Mouse (Mus musculus): ENCODE data around the gene Ablim1.
A peak's percentile ranks its signal among the peaks of the same experiment; 100 is the strongest.

Gene Ablim1

GRCm38 (mm10) chr19:57304666-57305065 is 10.1 kb downstream of the Ablim1 start:
- no peak for DNase-seq (ENCODE audit: low read depth, low spot score)

GRCm38 (mm10) chr19:57301961-57302395 is 12.7 kb downstream of the Ablim1 start:
- no peak for DNase-seq (ENCODE audit: low read depth, low spot score)

DNA sequence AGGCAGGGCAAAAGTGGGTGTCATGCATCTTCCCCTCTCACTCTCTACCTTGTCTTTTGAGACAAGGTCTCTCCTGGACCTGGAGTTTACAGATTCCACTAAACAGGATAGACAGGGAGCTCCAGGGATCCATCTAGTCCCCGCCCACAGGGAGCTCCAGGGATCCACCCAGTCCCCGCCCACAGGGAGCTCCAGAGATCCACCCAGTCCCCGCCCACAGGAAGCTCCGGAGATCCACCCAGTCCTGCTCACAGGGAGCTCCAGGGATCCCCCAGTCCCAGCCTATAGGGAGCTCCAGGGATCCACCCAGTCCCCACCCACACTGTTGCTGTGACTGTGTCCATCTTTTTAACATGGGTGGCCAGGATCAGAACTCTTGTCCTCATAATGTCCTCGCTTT is 16.7 kb downstream of the Ablim1 start:
- no peak for DNase-seq (ENCODE audit: low read depth, low spot score)

GRCm38 (mm10) chr19:57297447-57297846 is 17.3 kb downstream of the Ablim1 start:
- DNase-seq (ENCODE audit: low read depth, low spot score): no peak

- DNase-seq (ENCODE audit: low read depth, low spot score): no peak
Observed at GRCm38 (mm10) chr19:57296539-57296938, 18.2 kb downstream of the Ablim1 start.

DNA sequence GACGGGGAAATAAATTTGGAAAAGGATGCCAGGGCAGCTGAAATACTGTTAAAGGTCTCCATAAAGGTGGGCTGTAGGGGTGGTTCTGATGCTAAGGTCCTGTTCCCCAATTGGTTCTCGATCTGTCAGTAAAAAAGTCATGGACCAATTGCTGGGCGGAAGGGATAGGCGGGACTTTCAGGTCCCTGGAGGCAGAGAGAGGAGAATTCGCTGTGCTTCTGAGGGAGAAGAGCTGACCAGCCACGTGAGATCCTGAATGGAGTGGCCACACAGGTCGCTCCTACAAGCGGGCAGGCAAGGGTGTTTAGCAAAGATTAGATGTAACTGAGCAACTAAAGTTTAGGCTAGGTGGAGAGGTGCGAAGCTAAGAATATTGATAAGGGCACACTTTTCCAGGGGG is 19.2 kb downstream of the Ablim1 start:
- DNase-seq (ENCODE audit: low read depth, low spot score): no peak

DNA sequence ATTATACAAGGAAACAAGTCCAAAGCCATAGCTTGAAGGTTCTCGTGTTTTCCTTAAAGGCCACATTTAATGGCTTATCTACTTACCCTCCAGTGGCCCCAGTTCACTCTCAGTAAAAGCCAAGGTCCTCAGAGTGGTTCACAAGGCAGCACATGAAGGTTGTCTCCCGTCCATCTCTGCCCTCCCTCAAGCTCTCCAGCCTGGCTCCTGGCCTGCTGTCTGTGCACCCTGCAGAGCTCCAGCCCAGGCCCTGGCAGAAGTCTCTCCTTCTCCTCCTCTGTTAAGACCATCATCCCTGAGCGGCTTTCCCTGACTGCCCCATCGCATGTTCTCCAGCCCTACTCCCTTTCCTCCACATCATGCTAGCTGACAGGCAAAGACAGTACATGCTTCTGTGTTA is 20.4 kb downstream of the Ablim1 start:
- DNase-seq (ENCODE audit: low read depth, low spot score): no peak

DNA sequence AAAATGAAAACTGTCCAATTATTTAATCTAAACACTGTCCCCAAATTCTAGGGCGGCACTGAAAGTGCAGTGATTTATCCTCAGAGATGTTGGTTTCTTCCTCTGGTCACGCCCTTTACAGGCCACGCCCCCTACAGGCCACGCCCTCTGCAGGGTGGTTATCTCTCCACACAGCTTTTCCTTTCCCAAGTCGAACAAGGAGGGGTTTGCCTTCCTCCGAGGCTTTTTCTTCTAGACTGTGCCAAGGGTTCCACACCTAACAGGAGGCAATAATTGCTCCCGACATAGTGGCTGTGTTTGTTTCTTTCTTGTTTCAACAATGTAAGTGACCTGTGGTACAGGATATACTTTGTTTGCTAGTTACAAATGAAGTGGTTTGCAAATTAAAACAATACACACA is 21.0 kb downstream of the Ablim1 start:
- DNase-seq (ENCODE audit: low read depth, low spot score): no peak

- no peak for DNase-seq (ENCODE audit: low read depth, low spot score)
Observed at GRCm38 (mm10) chr19:57283310-57283709, 31.4 kb downstream of the Ablim1 start.

GRCm38 (mm10) chr19:57282642-57283041 is 32.1 kb downstream of the Ablim1 start:
- peak; percentile 30 for DNase-seq (ENCODE audit: low read depth, low spot score)

- no peak for DNase-seq (ENCODE audit: low read depth, low spot score)
Observed at GRCm38 (mm10) chr19:57279666-57280065, 35.1 kb downstream of the Ablim1 start.

- no peak for DNase-seq (ENCODE audit: low read depth, low spot score)
Observed at GRCm38 (mm10) chr19:57278263-57278662, 36.5 kb downstream of the Ablim1 start.

GRCm38 (mm10) chr19:57277010-57277409 is 37.7 kb downstream of the Ablim1 start:
- no peak for DNase-seq (ENCODE audit: low read depth, low spot score)

DNA sequence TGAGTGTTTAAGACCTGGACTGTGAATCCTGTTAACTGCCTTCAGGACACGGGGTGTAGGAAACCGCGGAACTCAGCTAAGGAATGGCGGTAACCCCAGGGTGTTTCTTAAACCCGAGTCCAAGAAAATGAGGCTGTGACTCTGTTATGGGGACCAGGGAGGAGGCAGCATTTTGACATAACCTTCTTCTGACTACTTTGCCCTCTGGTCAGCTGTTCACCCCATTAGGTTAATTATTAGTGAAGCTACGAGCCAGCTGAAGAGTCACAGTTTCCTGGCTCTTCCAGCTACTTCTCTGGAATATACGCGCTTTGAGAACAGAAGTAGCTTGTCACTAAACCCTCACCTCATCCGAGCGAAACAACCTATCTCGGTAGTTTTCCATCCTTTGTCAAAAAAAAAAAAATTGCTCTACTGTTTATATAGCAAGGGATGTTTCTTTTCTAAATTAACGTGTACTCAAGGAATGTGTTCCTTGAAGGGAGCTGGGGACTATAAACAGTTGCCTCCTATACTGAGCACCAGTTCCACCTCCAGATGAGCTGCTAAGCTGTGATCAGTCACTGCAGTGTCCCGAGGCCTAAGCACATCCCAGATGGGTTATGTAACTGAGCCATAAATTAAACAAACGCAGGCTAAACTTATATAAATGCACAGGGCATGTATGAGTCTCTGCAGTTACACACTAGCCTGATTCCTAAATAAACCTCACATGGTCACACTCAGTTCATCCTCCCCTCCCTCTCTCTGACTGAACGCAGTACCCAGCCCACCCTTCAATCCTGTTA is 39.4 kb downstream of the Ablim1 start:
- no peak for DNase-seq (ENCODE audit: low read depth, low spot score)

GRCm38 (mm10) chr19:57274717-57275116 is 40.0 kb downstream of the Ablim1 start:
- DNase-seq (ENCODE audit: low read depth, low spot score): no peak

GRCm38 (mm10) chr19:57274286-57274685 is 40.4 kb downstream of the Ablim1 start:
- DNase-seq (ENCODE audit: low read depth, low spot score): no peak

- no peak for DNase-seq (ENCODE audit: low read depth, low spot score)
Observed at GRCm38 (mm10) chr19:57272824-57273613, 41.7 kb downstream of the Ablim1 start.

GRCm38 (mm10) chr19:57271757-57272156 is 43.0 kb downstream of the Ablim1 start:
- DNase-seq (ENCODE audit: low read depth, low spot score): no peak

- DNase-seq (ENCODE audit: low read depth, low spot score): no peak
Observed at GRCm38 (mm10) chr19:57270711-57271110, 44.0 kb downstream of the Ablim1 start.

GRCm38 (mm10) chr19:57269791-57270190 is 44.9 kb downstream of the Ablim1 start:
- no peak for DNase-seq (ENCODE audit: low read depth, low spot score)

DNA sequence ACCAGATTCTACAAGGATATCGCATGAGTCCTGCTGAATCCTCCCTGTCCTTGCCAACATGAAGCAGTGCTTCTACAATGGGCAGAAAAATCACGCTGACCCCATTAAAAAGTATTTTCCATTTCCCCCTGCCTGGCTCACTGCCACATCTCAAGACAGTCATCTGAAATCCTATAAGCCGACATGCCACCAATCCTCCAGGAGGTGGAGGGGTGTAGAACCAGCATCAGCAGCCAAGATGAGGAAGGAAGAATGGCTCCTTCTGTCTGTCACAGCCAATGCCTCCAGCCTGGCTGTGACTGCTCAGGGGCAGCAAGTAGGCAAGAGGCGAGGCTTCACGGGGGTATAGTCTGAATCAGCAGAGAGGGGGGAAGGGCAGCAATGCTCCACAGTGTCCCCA is 47.2 kb downstream of the Ablim1 start:
- DNase-seq (ENCODE audit: low read depth, low spot score): no peak

DNA sequence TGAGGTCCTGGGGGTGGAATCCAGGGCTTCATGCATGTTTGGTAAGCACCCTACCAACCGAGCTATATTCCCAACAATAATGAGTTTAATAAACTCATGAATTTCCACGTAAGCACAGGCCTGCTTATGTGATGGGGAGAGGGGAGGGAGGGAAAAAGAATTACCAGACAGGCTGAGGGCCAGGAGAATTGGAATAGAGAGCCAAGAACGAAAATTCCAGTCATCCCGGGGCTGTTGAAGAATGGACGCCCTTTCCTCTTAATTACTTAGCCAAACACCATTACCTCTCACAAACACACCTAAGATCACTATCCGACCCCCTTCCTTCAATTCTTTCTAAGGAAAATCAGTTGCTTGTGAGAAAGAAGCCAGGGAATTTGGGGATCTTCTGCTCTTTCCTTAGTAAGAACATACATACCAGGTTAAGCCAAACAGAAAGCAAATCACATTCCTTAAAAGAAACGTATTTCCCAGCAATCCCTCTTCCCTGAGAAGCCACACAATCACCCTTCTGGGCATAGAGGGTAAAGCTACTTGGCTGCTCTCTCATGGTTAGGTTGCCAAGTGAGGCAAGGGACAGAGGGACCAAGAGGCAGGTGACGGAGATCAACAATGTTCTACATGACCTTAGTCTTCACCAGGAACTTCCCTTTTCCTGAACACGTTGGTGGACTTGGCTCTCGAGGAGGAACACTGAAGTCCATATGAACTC is 48.2 kb downstream of the Ablim1 start:
- DNase-seq (ENCODE audit: low read depth, low spot score): no peak

Measured in brain, embryonic 18.5 days (tissue).